Mouse (Mus musculus) G1E (cell line): ENCODE measurements around the gene Map3k6.

Source experiments
- CTCF ChIP-seq: IDR thresholded peaks from 2 replicates; pipeline ENCODE4 v1.5.1; 2012; ENCODE audit warnings: low read depth, low read length, inconsistent platforms, mixed read lengths
- GATA1 ChIP-seq: IDR thresholded peaks from 2 replicates; pipeline ENCODE4 v1.6.1; 2012; ENCODE audit warnings: borderline replicate concordance, low read length, inconsistent platforms, mixed read lengths
- GATA2 ChIP-seq: IDR thresholded peaks from 2 replicates; pipeline ENCODE4 v1.6.1; 2012; ENCODE audit warnings: low read depth, low read length, inconsistent platforms, borderline replicate concordance
- POLR2AphosphoS5 ChIP-seq: IDR thresholded peaks from 2 replicates; pipeline ENCODE4 v1.6.1; 2012; ENCODE audit warnings: low read depth, low read length, inconsistent platforms; ENCODE audit not compliant: insufficient replicate concordance
- TAL1 ChIP-seq: conservative IDR thresholded peaks from 2 replicates; pipeline ENCODE4 v1.6.1; 2012; ENCODE audit warnings: low read depth, low read length, inconsistent platforms, mixed read lengths

DNA sequence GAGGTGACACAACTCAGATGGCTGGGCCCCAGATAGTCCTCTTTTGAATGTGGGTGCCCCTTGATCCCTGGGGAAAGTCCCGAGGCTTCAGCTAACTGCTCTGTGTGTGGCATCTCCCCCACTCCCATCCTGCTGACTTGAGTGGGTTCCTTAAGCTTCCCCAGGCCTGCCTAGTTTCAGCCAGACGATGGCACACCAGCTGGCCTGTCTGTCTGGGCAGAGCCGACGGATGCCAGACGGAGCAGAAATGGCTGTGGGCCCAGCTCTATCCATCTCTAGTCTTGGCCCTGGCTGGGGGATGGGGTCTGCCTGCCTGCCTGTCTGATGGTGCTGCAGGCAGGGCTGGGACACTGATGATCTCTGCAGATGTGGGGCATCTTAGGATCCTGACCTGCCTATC lies 59.1 kb downstream of the Map3k6 start:
- TF ChIP-seq CTCF, result no peak
- TF ChIP-seq GATA2, result no peak
- no peak for TF ChIP-seq GATA1
- no peak for TF ChIP-seq POLR2AphosphoS5
- no peak for TF ChIP-seq TAL1
